Mouse (Mus musculus) G1E (cell line): ENCODE data around the gene Nudt13. TPM values are rescaled to one million over a fixed set of nuclear protein-coding genes. Genes with fewer than 3 reads are reported as not detected.

Experiments
- ATAC-seq: 2 replicates; pipeline ENCODE4 v1.8.0; 2016; ENCODE audit warnings: mild to moderate bottlenecking; ENCODE audit not compliant: insufficient number of reproducible peaks, poor library complexity, low FRiP score, severe bottlenecking; ENCODE audit errors: extremely low read depth
- DNase-seq: peaks from one replicate; pipeline ENCODE4 v3.0.0; 2012; ENCODE audit warnings: low spot score
- H3K27me3 ChIP-seq: 2 replicates; pipeline ENCODE4 v1.6.1; 2012; ENCODE audit warnings: mild to moderate bottlenecking, low read length, inconsistent platforms; ENCODE audit not compliant: insufficient read depth
- H3K36me3 ChIP-seq: replicated peaks from 2 replicates; pipeline ENCODE3; 2012; ENCODE audit warnings: mild to moderate bottlenecking, inconsistent platforms
- H3K4me1 ChIP-seq: 2 replicates; pipeline ENCODE4 v1.6.1; 2012; ENCODE audit warnings: low read depth, low read length, inconsistent platforms, mixed read lengths; ENCODE audit not compliant: insufficient read depth
- H3K4me3 ChIP-seq: 2 replicates; pipeline ENCODE4 v1.5.1; 2012; ENCODE audit warnings: low read depth, mild to moderate bottlenecking, inconsistent platforms, low read length, moderate library complexity, mixed read lengths
- H3K9me3 ChIP-seq: replicated peaks from 2 replicates; pipeline ENCODE4 v1.6.1; 2012; ENCODE audit warnings: inconsistent platforms
- CTCF ChIP-seq: IDR thresholded peaks from 2 replicates; pipeline ENCODE4 v1.5.1; 2012; ENCODE audit warnings: low read depth, low read length, inconsistent platforms, mixed read lengths
- GATA1 ChIP-seq: IDR thresholded peaks from 2 replicates; pipeline ENCODE4 v1.6.1; 2012; ENCODE audit warnings: borderline replicate concordance, low read length, inconsistent platforms, mixed read lengths
- GATA2 ChIP-seq: IDR thresholded peaks from 2 replicates; pipeline ENCODE4 v1.6.1; 2012; ENCODE audit warnings: low read depth, low read length, inconsistent platforms, borderline replicate concordance
- POLR2AphosphoS5 ChIP-seq: IDR thresholded peaks from 2 replicates; pipeline ENCODE4 v1.6.1; 2012; ENCODE audit warnings: low read depth, low read length, inconsistent platforms; ENCODE audit not compliant: insufficient replicate concordance
- TAL1 ChIP-seq: conservative IDR thresholded peaks from 2 replicates; pipeline ENCODE4 v1.6.1; 2012; ENCODE audit warnings: low read depth, low read length, inconsistent platforms, mixed read lengths
- polyA plus RNA-seq: library from polyadenylated mRNA; stranded (reverse); fragments of >175 nt; gene quantifications from 2 replicates; pipeline ENCODE4 v1.2.3, GENCODE M21; 2012
- total RNA-seq, 2 experiments: library from RNA; stranded (forward) in 1 of 2; stranded (reverse) in 1 of 2; fragments of 200-1000 nt in 1 of 2; fragments of >200 nt in 1 of 2; fragmentation: Nextera tagmentation in 1 of 2; gene quantifications; 2 replicates each; pipeline ENCODE4 v1.2.3; 2014 to 2017

Gene Nudt13
- total and polyA plus RNA-seq, 3 experiments: 1.4 to 26.8 (median 7.4) TPM

GRCm38 (mm10) chr14:20324196-20324595 is 29.7 kb downstream of the Nudt13 start:
- Histone ChIP-seq H3K27me3 (no peaks in the 10 kb centered on the region), H3K36me3 (peaks cover 90% of the 10 kb centered on the region), H3K4me3 (no peak overlapping the region), H3K9me3 (no peaks in the 10 kb centered on the region), H3K4me1 (peaks cover 5% of the 10 kb centered on the region; the same call in 1 of the 2 replicates)
- DNase-seq: no peak
- ATAC-seq: no peak
- TF ChIP-seq GATA2 (no peak), TAL1 (no peak), CTCF (no peak), GATA1 (no peak), POLR2AphosphoS5 (no peak)

GRCm38 (mm10) chr14:20328474-20328873 is 34.0 kb downstream of the Nudt13 start:
- Histone ChIP-seq H3K4me1 (no peaks in the 10 kb centered on the region; the same call in 1 of the 2 replicates), H3K36me3 (peaks cover 92% of the 10 kb centered on the region), H3K27me3 (no peaks in the 10 kb centered on the region), H3K4me3 (no peak overlapping the region), H3K9me3 (no peaks in the 10 kb centered on the region)
- ATAC-seq: no peak
- TF ChIP-seq TAL1 (no peak), POLR2AphosphoS5 (no peak), GATA1 (no peak), GATA2 (no peak)
- DNase-seq: no peak

GRCm38 (mm10) chr14:20331316-20331715 is 36.8 kb downstream of the Nudt13 start:
- H3K4me3 ChIP-seq: no peak overlapping the region
- H3K36me3 ChIP-seq: peaks cover 95% of the 10 kb centered on the region
- H3K9me3 ChIP-seq: no peaks in the 10 kb centered on the region
- DNase-seq (no peak), ATAC-seq (no peak)
- no peaks in the 10 kb centered on the region for H3K27me3 ChIP-seq
- no peaks in the 10 kb centered on the region; the same call in 1 of the 2 replicates for H3K4me1 ChIP-seq
- TF ChIP-seq GATA1 (no peak), GATA2 (no peak), CTCF (no peak), POLR2AphosphoS5 (no peak), TAL1 (no peak)

GRCm38 (mm10) chr14:20339415-20339814 is 44.9 kb downstream of the Nudt13 start:
- Histone ChIP-seq H3K4me1 (peaks cover 13% of the 10 kb centered on the region), H3K36me3 (peaks cover 84% of the 10 kb centered on the region), H3K9me3 (no peaks in the 10 kb centered on the region), H3K4me3 (no peak overlapping the region), H3K27me3 (no peaks in the 10 kb centered on the region)
- DNase-seq (no peak), ATAC-seq (no peak)
- TF ChIP-seq POLR2AphosphoS5 (no peak), GATA2 (no peak), TAL1 (no peak), CTCF (no peak), GATA1 (no peak)

- ATAC-seq: no peak
- H3K4me3 ChIP-seq: no peak overlapping the region
- no peak for TF ChIP-seq GATA2
- no peak for TF ChIP-seq TAL1
- TF ChIP-seq CTCF: peak; percentile 63
Measured at GRCm38 (mm10) chr14:20340149-20340548, 45.7 kb downstream of the Nudt13 start.

GRCm38 (mm10) chr14:20340866-20341265 is 46.4 kb downstream of the Nudt13 start:
- Histone ChIP-seq H3K9me3 (no peaks in the 10 kb centered on the region), H3K4me3 (peak overlapping the region; percentile 53; the same call in 1 of the 2 replicates), H3K27me3 (no peaks in the 10 kb centered on the region), H3K36me3 (peaks cover 86% of the 10 kb centered on the region), H3K4me1 (peaks cover 20% of the 10 kb centered on the region)
- DNase-seq (no peak), ATAC-seq (no peak)
- TF ChIP-seq CTCF (no peak), POLR2AphosphoS5 (no peak), TAL1 (no peak), GATA2 (no peak), GATA1 (no peak)

More at GRCm38 (mm10) chr14:20340149-20340548, 45.7 kb downstream of the Nudt13 start:
- Histone ChIP-seq H3K4me1 (peaks cover 13% of the 10 kb centered on the region), H3K9me3 (no peaks in the 10 kb centered on the region), H3K36me3 (peaks cover 86% of the 10 kb centered on the region), H3K27me3 (no peaks in the 10 kb centered on the region)
- peak; percentile 21 for DNase-seq

GRCm38 (mm10) chr14:20345885-20346284 is 51.4 kb downstream of the Nudt13 start:
- ATAC-seq: no peak
- Histone ChIP-seq H3K4me1 (peaks cover 29% of the 10 kb centered on the region), H3K4me3 (no peak overlapping the region; the same call in 1 of the 2 replicates), H3K27me3 (no peaks in the 10 kb centered on the region), H3K36me3 (peaks cover 54% of the 10 kb centered on the region), H3K9me3 (no peaks in the 10 kb centered on the region)
- DNase-seq: no peak
- TF ChIP-seq GATA1: no peak
- TF ChIP-seq CTCF: no peak
- no peak for TF ChIP-seq POLR2AphosphoS5
- no peak for TF ChIP-seq GATA2
- TF ChIP-seq TAL1: no peak
